Mouse (Mus musculus) forebrain, embryonic 15.5 days (tissue): Measurements from ENCODE around the gene Emx2. TPM values are rescaled to one million over a fixed set of nuclear protein-coding genes. Genes with fewer than 3 reads are reported as not detected.

Experiments
- ATAC-seq: fragments of 200-750 bp; cut with Nextera tagmentation; replicated peaks from 2 replicates; pipeline ENCODE4 v1.8.0; 2017; ENCODE audit warnings: mild to moderate bottlenecking, moderate TSS enrichment, moderate library complexity
- H3K27ac ChIP-seq: fragments of 300-500 bp; sonication (generic); replicated peaks from 2 replicates; pipeline ENCODE4 v1.5.1; 2015; ENCODE audit warnings: mild to moderate bottlenecking, inconsistent platforms
- H3K27me3 ChIP-seq: fragments of 300-500 bp; sonication (generic); 2 replicates; pipeline ENCODE4 v1.6.1; 2015; ENCODE audit warnings: inconsistent platforms
- H3K36me3 ChIP-seq: fragments of 300-500 bp; sonication (generic); 2 replicates; pipeline ENCODE4 v1.6.1; 2015; ENCODE audit warnings: mild to moderate bottlenecking, inconsistent platforms
- H3K4me1 ChIP-seq: fragments of 300-500 bp; sonication (generic); 2 replicates; pipeline ENCODE4 v1.6.1; 2015; ENCODE audit warnings: inconsistent platforms
- H3K4me2 ChIP-seq: fragments of 300-500 bp; sonication (generic); replicated peaks from 2 replicates; pipeline ENCODE4 v1.6.1; 2015; ENCODE audit warnings: mild to moderate bottlenecking, inconsistent platforms
- H3K4me3 ChIP-seq: fragments of 300-500 bp; sonication (generic); 2 replicates; pipeline ENCODE4 v1.5.1; 2015; ENCODE audit warnings: mild to moderate bottlenecking, inconsistent platforms
- H3K9ac ChIP-seq: fragments of 300-500 bp; sonication (generic); replicated peaks from 2 replicates; pipeline ENCODE4 v1.6.1; 2015; ENCODE audit warnings: mild to moderate bottlenecking, inconsistent platforms
- H3K9me3 ChIP-seq: fragments of 300-500 bp; sonication (generic); 2 replicates; pipeline ENCODE4 v1.6.1; 2016; ENCODE audit warnings: inconsistent platforms
- WGBS: fragments of 180-500 bp; shearing (Covaris S2); methylation state at CpG from one replicate; pipeline ENCODE4 v1.1.7; 2015; ENCODE audit warnings: mixed read lengths; 5-methylcytosine and 5-hydroxymethylcytosine counted together
- polyA plus RNA-seq: library from polyadenylated mRNA; unstranded; fragments of >200 nt; fragmentation: Nextera tagmentation; extraction: Ambion mirVana; gene quantifications from 2 replicates; pipeline ENCODE4 v1.2.1, GENCODE M21; 2015

Emx2 gene
- polyA plus RNA-seq: 14.7 and 19.9 TPM in 2 replicates

DNA sequence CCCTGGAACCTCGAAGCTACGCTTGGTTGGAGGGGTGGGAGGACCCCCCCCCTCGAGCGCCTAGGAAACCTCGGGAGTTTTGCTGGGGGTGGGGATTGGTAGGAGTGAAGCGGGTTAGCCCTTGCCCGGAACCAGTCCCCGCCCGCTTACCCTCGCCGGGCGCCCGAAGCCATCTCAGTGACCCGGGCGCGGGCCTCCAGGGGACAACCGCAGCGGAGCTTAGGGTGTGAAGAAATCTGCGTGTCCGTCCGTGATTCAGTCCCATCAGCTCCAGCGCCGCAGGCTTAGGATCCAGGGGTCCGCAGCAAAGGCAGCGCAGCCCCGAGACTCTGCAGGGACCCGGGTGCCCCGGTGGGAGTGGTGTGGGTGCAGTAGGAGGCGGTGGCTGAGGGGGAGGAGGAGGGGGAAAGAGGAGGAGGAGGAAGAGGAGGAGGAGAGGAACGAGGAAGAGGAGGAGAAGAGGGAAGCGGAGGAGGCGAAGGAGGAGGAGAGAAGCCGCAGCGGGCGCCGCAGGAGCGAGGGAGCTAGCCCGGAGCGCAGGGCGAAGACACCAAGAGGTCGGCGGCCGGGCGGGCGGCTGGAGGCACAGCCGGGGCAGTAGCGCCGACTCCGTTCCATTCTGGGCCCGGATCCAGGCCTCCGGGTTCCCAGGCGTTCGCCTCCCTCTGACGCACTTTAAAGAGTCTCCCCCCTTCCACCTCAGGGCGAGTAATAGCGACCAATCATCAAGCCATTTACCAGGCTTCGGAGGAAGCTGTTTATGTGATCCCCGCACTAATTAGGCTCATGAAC is at the start of gene Emx2:
TSS of gene Emx2 (plus strand) at position 422 of the 792 bp plus-strand sequence.
- H3K4me1 ChIP-seq: peaks cover 51% of the 10 kb centered on the region

GRCm38 (mm10) chr19:59414128-59414527 is 44.0 kb upstream of the Emx2 start:
- Histone ChIP-seq H3K9me3 (no peaks in the 10 kb centered on the region), H3K27me3 (no peaks in the 10 kb centered on the region), H3K36me3 (no peaks in the 10 kb centered on the region), H3K4me1 (no peaks in the 10 kb centered on the region), H3K9ac (no peak overlapping the region), H3K4me3 (no peak overlapping the region), H3K27ac (no peak overlapping the region), H3K4me2 (no peak overlapping the region)
- 64% methylated on average over 5 of the region's 5 CpGs for WGBS
- ATAC-seq: no peak

More for the DNA sequence above, at the start of gene Emx2:
- Histone ChIP-seq H3K4me2 (peak within 1 kb of the TSS; percentile 68), H3K4me3 (peak within 1 kb of the TSS; percentile 60), H3K27me3 (peaks cover 32% of the 10 kb centered on the region), H3K36me3 (no peaks in the 10 kb centered on the region), H3K9me3 (no peaks in the 10 kb centered on the region), H3K9ac (peak within 1 kb of the TSS; percentile 70), H3K27ac (peak within 1 kb of the TSS; percentile 88)
- WGBS: under 1% methylated on average over 58 of the region's 58 CpGs
- ATAC-seq: peak; percentile 81

DNA sequence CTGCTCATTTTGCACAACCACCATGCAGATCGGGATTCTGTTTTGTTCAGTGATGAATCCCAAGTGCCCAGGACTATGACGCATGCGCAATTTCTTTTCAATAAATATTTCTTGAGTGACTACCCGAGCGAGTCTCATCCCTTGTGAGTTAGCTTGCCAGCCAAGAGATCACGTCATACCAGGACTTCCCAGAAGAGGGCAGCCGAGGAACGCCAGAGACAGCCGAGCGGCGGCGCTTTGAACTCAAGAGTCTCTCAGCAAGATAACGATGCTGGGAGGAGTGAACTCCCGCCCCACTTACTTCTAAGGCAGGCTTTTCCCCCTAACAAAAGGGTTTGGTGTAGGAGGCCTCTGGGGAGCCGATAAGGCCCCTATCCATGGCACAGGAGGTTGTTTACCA is 40.1 kb upstream of the Emx2 start:
- 1% methylated on average over 15 of the region's 15 CpGs for WGBS
- no peak overlapping the region for H3K27ac ChIP-seq
- ATAC-seq: peak; percentile 72; the same call in 1 of the 2 replicates
- no peaks in the 10 kb centered on the region for H3K36me3 ChIP-seq
- no peaks in the 10 kb centered on the region for H3K27me3 ChIP-seq
- H3K4me3 ChIP-seq: 0 out of 2 replicates have a peak overlapping the region, but pooled peaks have one; percentile 6
- H3K9me3 ChIP-seq: no peaks in the 10 kb centered on the region
- peaks cover 10% of the 10 kb centered on the region for H3K4me1 ChIP-seq
- H3K9ac ChIP-seq: no peak overlapping the region
- H3K4me2 ChIP-seq: peak overlapping the region; percentile 29

DNA sequence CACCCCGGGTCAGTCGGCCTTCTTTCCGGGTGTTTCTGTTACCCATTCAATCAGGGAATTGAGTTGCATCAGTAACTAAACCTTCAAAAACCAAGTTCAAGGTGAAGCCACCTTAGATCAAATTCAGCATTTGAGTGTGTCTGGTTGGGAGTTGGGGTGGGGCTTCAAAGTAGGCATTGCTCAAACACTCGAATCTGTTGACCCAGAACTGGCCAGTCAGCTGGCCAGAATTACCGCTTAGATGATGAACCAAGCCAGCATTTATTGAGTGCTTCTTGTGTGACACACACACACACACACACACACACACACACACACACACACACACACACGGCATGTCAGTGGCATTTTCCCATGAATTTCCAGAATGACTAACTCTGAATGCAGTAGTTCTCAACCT is 39.5 kb upstream of the Emx2 start:
- H3K4me3 ChIP-seq: no peak overlapping the region
- H3K4me1 ChIP-seq: peaks cover 14% of the 10 kb centered on the region
- no peaks in the 10 kb centered on the region for H3K9me3 ChIP-seq
- H3K9ac ChIP-seq: no peak overlapping the region
- H3K27me3 ChIP-seq: no peaks in the 10 kb centered on the region
- H3K36me3 ChIP-seq: no peaks in the 10 kb centered on the region
- ATAC-seq: no peak
- H3K4me2 ChIP-seq: no peak overlapping the region
- WGBS: 69% methylated on average over 6 of the region's 6 CpGs
- no peak overlapping the region for H3K27ac ChIP-seq

- H3K4me1 ChIP-seq: peaks cover 16% of the 10 kb centered on the region
- ATAC-seq: peak; percentile 79
- peak overlapping the region; percentile 31 for H3K4me2 ChIP-seq
- 2% methylated on average over 8 of the region's 8 CpGs for WGBS
- H3K4me3 ChIP-seq: peak overlapping the region; percentile 23
- H3K36me3 ChIP-seq: no peaks in the 10 kb centered on the region
- H3K27me3 ChIP-seq: no peaks in the 10 kb centered on the region
- no peaks in the 10 kb centered on the region for H3K9me3 ChIP-seq
- no peak overlapping the region for H3K27ac ChIP-seq
- no peak overlapping the region for H3K9ac ChIP-seq
Observed at GRCm38 (mm10) chr19:59422393-59422792, 35.8 kb upstream of the Emx2 start.

DNA sequence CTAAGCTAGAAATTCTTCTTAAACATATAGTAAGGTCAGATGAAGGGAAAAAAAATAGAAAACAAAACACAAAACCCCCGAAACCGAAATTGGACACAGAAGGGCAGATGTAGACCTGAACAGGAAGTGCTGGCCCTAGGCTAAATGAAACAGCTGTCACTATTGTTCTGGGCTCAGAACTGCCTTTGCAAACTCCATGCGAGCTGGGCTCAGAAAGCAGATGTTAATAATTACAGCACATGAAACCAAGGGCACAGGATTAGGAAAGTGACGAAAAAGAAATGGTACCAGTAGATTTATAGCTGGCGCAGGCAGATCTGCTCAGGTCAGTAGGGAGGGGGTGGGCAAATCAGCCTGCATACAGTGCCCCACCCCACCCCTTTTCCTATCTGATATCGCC is 34.5 kb upstream of the Emx2 start:
- H3K4me3 ChIP-seq: no peak overlapping the region
- H3K9ac ChIP-seq: no peak overlapping the region
- no peak overlapping the region for H3K4me2 ChIP-seq
- 38% methylated on average over 6 of the region's 6 CpGs for WGBS
- no peaks in the 10 kb centered on the region for H3K36me3 ChIP-seq
- H3K9me3 ChIP-seq: no peaks in the 10 kb centered on the region
- H3K27me3 ChIP-seq: no peaks in the 10 kb centered on the region
- H3K27ac ChIP-seq: no peak overlapping the region
- ATAC-seq: no peak
- peaks cover 16% of the 10 kb centered on the region for H3K4me1 ChIP-seq

DNA sequence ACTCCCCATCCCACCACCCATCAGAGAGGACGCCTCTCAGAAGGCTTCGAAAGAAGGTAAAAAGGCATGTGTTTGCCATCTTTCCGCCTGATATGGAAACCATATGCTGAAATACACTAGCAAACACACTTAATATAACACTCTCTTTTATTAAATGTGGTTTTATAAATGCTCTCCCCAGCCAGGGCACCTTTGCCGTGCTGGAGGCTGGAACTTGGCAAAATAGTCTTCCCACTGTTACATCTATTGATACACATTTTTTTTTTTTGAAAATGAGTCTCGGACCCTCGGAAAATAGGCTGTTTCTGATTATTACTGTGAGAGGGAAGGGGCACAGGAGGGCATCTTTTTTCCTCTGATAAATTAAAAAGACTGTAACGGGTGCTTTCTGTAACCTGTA is 33.2 kb upstream of the Emx2 start:
- no peak overlapping the region for H3K4me2 ChIP-seq
- 70% methylated on average over 7 of the region's 7 CpGs for WGBS
- H3K4me3 ChIP-seq: no peak overlapping the region
- H3K4me1 ChIP-seq: peaks cover 16% of the 10 kb centered on the region
- H3K27ac ChIP-seq: no peak overlapping the region
- ATAC-seq: no peak
- H3K36me3 ChIP-seq: no peaks in the 10 kb centered on the region
- H3K9me3 ChIP-seq: no peaks in the 10 kb centered on the region
- H3K9ac ChIP-seq: no peak overlapping the region
- H3K27me3 ChIP-seq: no peaks in the 10 kb centered on the region

GRCm38 (mm10) chr19:59432286-59432685 is 25.9 kb upstream of the Emx2 start:
- no peak overlapping the region for H3K4me2 ChIP-seq
- H3K4me1 ChIP-seq: peaks cover 5% of the 10 kb centered on the region; the same call in 1 of the 2 replicates
- ATAC-seq: no peak
- H3K9me3 ChIP-seq: no peaks in the 10 kb centered on the region
- H3K27me3 ChIP-seq: no peaks in the 10 kb centered on the region
- no peak overlapping the region for H3K9ac ChIP-seq
- no peak overlapping the region for H3K4me3 ChIP-seq
- no peaks in the 10 kb centered on the region for H3K36me3 ChIP-seq
- 53% methylated on average over 6 of the region's 6 CpGs for WGBS
- H3K27ac ChIP-seq: no peak overlapping the region

GRCm38 (mm10) chr19:59450561-59451135 is 7.5 kb upstream of the Emx2 start:
- Histone ChIP-seq H3K4me2 (peak overlapping the region; percentile 55), H3K27ac (no peak overlapping the region), H3K9ac (peak overlapping the region; percentile 38; the same call in 1 of the 2 replicates), H3K4me3 (peak overlapping the region; percentile 31), H3K36me3 (no peaks in the 10 kb centered on the region), H3K9me3 (no peaks in the 10 kb centered on the region), H3K27me3 (peaks cover 51% of the 10 kb centered on the region), H3K4me1 (peaks cover 32% of the 10 kb centered on the region)
- WGBS: 12% methylated on average over 14 of the region's 14 CpGs
- ATAC-seq: no peak

GRCm38 (mm10) chr19:59451441-59451951 is 6.7 kb upstream of the Emx2 start:
- 2% methylated on average over 31 of the region's 31 CpGs for WGBS
- H3K9me3 ChIP-seq: no peaks in the 10 kb centered on the region
- no peak overlapping the region for H3K27ac ChIP-seq
- H3K36me3 ChIP-seq: no peaks in the 10 kb centered on the region
- peak overlapping the region; percentile 31 for H3K4me3 ChIP-seq
- peak overlapping the region; percentile 38 for H3K9ac ChIP-seq
- H3K4me2 ChIP-seq: peak overlapping the region; percentile 55
- peak; percentile 20; the same call in 1 of the 2 replicates for ATAC-seq
- peaks cover 33% of the 10 kb centered on the region for H3K4me1 ChIP-seq
- peaks cover 58% of the 10 kb centered on the region for H3K27me3 ChIP-seq

DNA sequence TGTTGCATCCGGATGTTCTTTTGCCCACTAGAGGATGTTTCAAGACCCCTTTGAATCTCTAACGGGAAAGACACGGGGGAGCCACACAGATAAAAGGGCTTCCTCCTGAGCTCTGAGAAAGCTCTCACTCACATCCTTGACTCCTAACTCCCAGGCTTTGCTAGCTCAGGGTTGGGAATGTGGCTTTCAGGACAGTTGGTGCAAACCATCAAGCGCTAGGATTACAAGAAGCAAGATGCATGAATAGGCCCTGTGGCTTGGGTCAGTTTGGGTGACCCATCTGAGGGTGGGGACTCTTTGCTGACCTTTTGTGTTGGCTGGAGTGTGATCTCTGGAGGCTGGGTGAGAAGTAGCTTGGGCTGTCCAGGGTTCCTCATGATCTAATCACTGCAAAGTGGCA is 5.9 kb upstream of the Emx2 start:
- Histone ChIP-seq H3K4me2 (peak overlapping the region; percentile 55; the same call in 1 of the 2 replicates), H3K27me3 (peaks cover 61% of the 10 kb centered on the region), H3K4me1 (peaks cover 40% of the 10 kb centered on the region), H3K36me3 (no peaks in the 10 kb centered on the region), H3K9ac (no peak overlapping the region), H3K9me3 (no peaks in the 10 kb centered on the region), H3K4me3 (no peak overlapping the region), H3K27ac (no peak overlapping the region)
- no peak for ATAC-seq
- WGBS: 35% methylated on average over 4 of the region's 4 CpGs

DNA sequence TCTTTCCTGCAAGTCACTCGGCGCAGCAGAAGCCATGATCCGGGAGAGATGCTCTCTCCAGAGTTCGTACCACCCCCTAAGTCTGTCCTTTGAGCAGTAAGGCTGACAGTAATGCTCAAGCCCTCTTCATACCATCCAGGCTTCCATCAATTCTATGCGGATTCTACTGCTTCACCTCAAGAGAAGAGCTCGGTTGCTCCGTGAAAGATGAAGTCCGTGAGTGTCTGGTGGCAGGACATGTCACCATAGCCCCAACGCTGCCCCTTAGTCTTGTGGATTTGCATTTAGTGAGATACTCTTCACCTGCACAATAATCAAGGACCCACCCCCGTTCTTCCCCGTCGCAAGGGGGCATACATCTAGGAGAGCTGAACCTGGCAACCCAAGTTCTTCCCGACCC is 4.6 kb upstream of the Emx2 start:
- Histone ChIP-seq H3K27ac (no peak overlapping the region), H3K36me3 (no peaks in the 10 kb centered on the region), H3K27me3 (peaks cover 61% of the 10 kb centered on the region), H3K4me1 (peaks cover 45% of the 10 kb centered on the region), H3K9ac (no peak overlapping the region), H3K4me3 (no peak overlapping the region), H3K4me2 (no peak overlapping the region), H3K9me3 (no peaks in the 10 kb centered on the region)
- no peak for ATAC-seq
- 25% methylated on average over 13 of the region's 13 CpGs for WGBS
